4 mouse cellular contexts compared by ENCODE assay signal in genomic region chr17:17496234-17496633, GRCm38 (mm10).
DNase-seq lines count a peak whose midpoint lies in the region.

No protein-coding gene starts in this region.

- peak; percentile 32 for DNase-seq in ES-CJ7 (ENCODE audit: low read depth, low spot score)
- peak; percentile 5 for DNase-seq in MEL-GATA-1-ER (ENCODE audit: extremely low read depth, low read depth)
- DNase-seq in R1 (ENCODE audit: low read depth, low spot score) = peak; percentile 85
- DNase-seq in ZHBTc4 (ENCODE audit: low read depth, low spot score) = peak; percentile 79

Comparison
In these comparisons a context has a peak if more than half of its experiments do, and no peak if none do; other contexts are left out.
1. Peak in every context shown above with its lines: DNase-seq.
2. DNase-seq: peak in every context shown above with its lines; median percentile 85 in R1; 79 in ZHBTc4; 32 in ES-CJ7; 5 in MEL-GATA-1-ER.